Mouse (Mus musculus): Measurements from ENCODE around the gene Trip6.

The Trip6 gene

DNA sequence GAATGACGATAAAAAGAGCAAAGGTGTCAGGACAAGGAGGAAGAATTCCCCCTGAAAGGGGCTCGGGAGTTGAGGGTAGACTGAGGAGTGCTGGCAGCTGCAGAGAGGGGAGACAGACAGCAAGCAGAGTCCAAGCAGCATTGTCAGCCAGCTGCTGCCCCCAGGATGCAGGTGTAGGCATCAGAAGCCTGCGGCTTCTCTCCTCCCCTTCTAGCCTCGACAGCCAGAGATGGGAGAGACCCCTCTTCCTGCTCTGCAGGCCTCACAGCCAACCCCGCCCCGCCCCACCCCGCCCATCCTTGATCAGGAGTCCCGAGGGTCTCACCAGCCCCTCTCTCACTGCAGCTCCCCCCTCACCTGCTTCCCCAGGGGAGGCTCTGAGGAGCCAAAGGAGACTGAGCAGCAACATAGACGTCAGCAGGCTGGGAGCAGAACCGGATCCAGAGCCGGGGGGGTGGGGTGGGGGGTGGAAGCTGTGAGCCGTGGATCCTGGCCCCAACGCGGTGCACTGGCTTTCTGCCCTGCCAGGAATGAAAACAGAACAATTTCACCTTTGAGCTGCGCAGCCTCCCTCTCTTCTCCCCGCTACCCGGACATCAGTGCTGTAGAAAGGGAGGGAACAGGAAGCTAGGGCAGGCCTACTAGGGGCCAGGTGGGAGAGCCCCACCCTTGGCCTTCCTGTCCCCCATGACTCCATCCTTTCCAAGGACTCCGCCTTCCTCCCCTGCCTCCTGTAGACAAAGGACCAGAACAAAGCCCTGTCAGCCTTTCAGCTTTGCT lies 45.9 kb downstream of the Trip6 start:
- no peak for DNase-seq (ENCODE audit: low read depth, low spot score)

DNA sequence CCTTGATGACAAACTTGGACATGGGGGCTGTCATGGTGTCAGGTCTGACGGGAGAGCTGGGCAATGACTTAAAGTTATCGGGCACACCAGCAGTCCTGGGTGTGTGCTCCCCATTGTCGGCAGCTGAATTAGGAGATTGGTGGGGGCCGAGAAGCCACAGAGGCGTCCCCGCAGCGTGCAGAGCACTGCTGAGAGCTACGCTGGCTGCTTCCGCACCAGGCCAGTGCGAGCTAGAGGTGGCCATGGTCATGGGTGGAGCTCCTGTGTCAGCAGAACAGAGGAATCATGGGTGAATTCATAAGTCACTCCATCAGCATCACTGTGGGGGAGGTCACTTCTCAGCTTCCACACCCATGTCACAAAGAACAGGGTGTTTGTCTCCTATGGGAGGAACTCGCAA lies 49.4 kb downstream of the Trip6 start:
- no peak for DNase-seq (ENCODE audit: low read depth, low spot score)

DNA sequence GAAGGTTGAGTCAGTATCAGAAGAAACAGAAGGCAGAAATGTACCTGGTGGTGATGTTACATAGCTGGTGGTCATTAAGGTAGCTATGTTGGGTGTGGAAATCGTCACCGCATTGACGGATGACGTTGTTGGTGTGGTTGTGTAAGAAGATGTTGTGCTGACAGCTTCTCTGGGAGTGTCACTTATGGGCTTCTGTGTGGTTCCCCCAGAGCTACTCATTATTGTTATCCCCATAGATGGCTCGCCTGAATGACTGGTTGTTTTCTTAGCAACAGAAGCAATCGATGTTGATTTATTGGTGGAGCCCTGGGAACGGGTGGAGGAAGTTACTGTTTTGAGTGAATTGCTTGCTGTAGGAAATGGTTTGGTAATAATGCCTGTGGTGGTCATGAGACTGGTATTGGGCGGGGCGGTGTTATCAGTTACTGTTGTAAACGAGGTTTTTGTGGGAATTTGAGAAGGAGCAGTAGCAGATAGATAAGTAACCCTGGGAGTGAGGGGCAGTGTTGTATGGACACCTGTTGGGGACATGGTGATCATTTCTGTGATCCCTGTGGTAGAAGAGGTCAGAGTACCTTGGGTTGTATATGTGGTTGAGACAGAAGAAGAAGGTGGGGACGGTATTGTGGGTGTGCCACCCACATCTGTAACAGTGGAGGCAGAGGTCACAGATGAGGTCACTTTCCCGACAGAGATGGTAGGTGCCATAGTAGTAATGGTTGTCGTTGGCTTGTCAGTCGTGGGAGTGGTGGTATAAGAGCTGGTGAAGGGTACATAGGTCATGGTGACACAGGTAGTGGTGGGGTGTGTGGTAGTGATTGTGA lies 50.1 kb downstream of the Trip6 start:
- DNase-seq (ENCODE audit: low read depth, low spot score): no peak

All from brain, adult 2 months (tissue).